Mouse (Mus musculus): ENCODE results near the gene Klk1b27.
"Not testable (repeated sequence)": the region's sequence is repeated elsewhere in the genome, so short reads cannot be mapped to it uniquely, and the experiment has no call there.

Klk1b27 gene

GRCm38 (mm10) chr7:44051990-44052389, at the start of gene Klk1b27:
TSS of gene Klk1b27 (plus strand) at chr7:44052290.
- H3K27me3 ChIP-seq (ENCODE audit: insufficient read depth, low read length); H3K9me3 ChIP-seq (ENCODE audit: low read length); H3K36me3 ChIP-seq (ENCODE audit: insufficient read depth, low read length); H3K4me1 ChIP-seq (replicated peaks; ENCODE audit: low read depth, low read length); H3K4me3 ChIP-seq (replicated peaks; ENCODE audit: low read length): not testable (repeated sequence)

- TF ChIP-seq POU5F1 (IDR thresholded peaks at IDR 0.05; ENCODE audit: borderline replicate concordance, low read length): no peak
- no peak for TF ChIP-seq CTCF (conservative IDR thresholded peaks at IDR 0.05; ENCODE audit: low read length)
- no peak for TF ChIP-seq NANOG (IDR thresholded peaks at IDR 0.05; ENCODE audit: borderline replicate concordance, low read length)
Measured at GRCm38 (mm10) chr7:44004847-44005246, 47.2 kb upstream of the Klk1b27 start.

GRCm38 (mm10) chr7:44011868-44012267, 40.2 kb upstream of the Klk1b27 start, which contains the start of gene Klk1b26:
TSS of gene Klk1b26 (plus strand) at chr7:44012168.
- H3K4me3 ChIP-seq (replicated peaks; ENCODE audit: low read length); H3K36me3 ChIP-seq (ENCODE audit: insufficient read depth, low read length); H3K9me3 ChIP-seq (ENCODE audit: low read length): not testable (repeated sequence)

More at GRCm38 (mm10) chr7:44004847-44005246, 47.2 kb upstream of the Klk1b27 start:
- Histone ChIP-seq H3K4me3 (replicated peaks; ENCODE audit: low read length) (no peak overlapping the region), H3K4me1 (replicated peaks; ENCODE audit: low read depth, low read length) (no peaks in the 10 kb centered on the region), H3K9me3 (ENCODE audit: low read length) (no peaks in the 10 kb centered on the region), H3K36me3 (ENCODE audit: insufficient read depth, low read length) (no peaks in the 10 kb centered on the region), H3K27me3 (ENCODE audit: insufficient read depth, low read length) (no peaks in the 10 kb centered on the region)

DNA sequence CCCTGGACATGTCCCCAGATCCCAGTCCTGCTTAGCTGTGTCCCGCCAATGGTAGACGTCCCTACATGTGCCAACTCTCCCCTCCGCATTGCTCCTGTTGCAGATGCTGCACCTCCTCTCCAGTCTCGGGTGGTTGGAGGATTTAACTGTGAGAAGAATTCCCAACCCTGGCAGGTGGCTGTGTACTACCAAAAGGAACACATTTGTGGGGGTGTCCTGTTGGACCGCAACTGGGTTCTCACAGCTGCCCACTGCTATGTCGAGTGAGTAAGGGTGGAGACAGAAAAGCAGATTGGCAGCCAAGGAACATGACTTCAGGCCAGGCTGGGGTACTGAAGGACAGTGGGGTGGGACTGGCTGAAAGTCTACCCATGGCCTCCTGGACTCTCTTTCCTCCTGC, 37.4 kb upstream of the Klk1b27 start:
- H3K36me3 ChIP-seq (ENCODE audit: insufficient read depth, low read length); H3K27me3 ChIP-seq (ENCODE audit: insufficient read depth, low read length); H3K9me3 ChIP-seq (ENCODE audit: low read length); H3K4me3 ChIP-seq (replicated peaks; ENCODE audit: low read length); H3K4me1 ChIP-seq (replicated peaks; ENCODE audit: low read depth, low read length): not testable (repeated sequence)

More at GRCm38 (mm10) chr7:44011868-44012267, 40.2 kb upstream of the Klk1b27 start, which contains the start of gene Klk1b26:
- H3K27me3 ChIP-seq (ENCODE audit: insufficient read depth, low read length); H3K4me1 ChIP-seq (replicated peaks; ENCODE audit: low read depth, low read length): not testable (repeated sequence)

- Histone ChIP-seq H3K4me3 (replicated peaks; ENCODE audit: low read length) (no peak overlapping the region), H3K36me3 (ENCODE audit: insufficient read depth, low read length) (no peaks in the 10 kb centered on the region), H3K9me3 (ENCODE audit: low read length) (no peaks in the 10 kb centered on the region), H3K4me1 (replicated peaks; ENCODE audit: low read depth, low read length) (no peaks in the 10 kb centered on the region), H3K27me3 (ENCODE audit: insufficient read depth, low read length) (no peaks in the 10 kb centered on the region)
- TF ChIP-seq POU5F1 (IDR thresholded peaks at IDR 0.05; ENCODE audit: borderline replicate concordance, low read length): no peak
- no peak for TF ChIP-seq NANOG (IDR thresholded peaks at IDR 0.05; ENCODE audit: borderline replicate concordance, low read length)
- no peak for TF ChIP-seq CTCF (conservative IDR thresholded peaks at IDR 0.05; ENCODE audit: low read length)
Measured at GRCm38 (mm10) chr7:44015071-44015470, 37.0 kb upstream of the Klk1b27 start.

DNA sequence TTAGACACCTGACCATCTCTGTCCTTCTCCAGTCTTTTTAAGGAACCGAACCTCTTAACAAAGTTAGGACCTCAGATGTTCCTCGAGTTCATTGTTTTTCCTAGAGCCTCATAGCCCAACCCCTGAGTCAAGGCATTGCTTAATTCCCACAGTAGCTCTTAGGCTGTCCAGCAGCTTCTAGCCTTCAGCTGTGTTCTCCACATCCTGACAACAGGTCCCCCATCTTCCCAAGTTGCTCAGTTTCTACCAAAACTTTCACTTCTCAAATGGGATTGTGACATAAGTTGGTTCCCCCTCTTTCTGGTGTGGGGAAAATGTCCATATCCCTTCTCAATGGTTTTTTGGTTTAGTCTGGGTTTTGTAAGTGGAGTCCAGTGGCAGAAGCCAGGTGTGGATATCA, 20.0 kb downstream of the Klk1b27 start:
- Histone ChIP-seq H3K9me3 (ENCODE audit: low read length) (peaks cover 16% of the 10 kb centered on the region), H3K36me3 (ENCODE audit: insufficient read depth, low read length) (no peaks in the 10 kb centered on the region), H3K4me3 (replicated peaks; ENCODE audit: low read length) (no peak overlapping the region), H3K27me3 (ENCODE audit: insufficient read depth, low read length) (no peaks in the 10 kb centered on the region), H3K4me1 (replicated peaks; ENCODE audit: low read depth, low read length) (no peaks in the 10 kb centered on the region)
- TF ChIP-seq NANOG (IDR thresholded peaks at IDR 0.05; ENCODE audit: borderline replicate concordance, low read length) (no peak), POU5F1 (IDR thresholded peaks at IDR 0.05; ENCODE audit: borderline replicate concordance, low read length) (no peak), CTCF (conservative IDR thresholded peaks at IDR 0.05; ENCODE audit: low read length) (no peak)

GRCm38 (mm10) chr7:44077703-44078102, 25.6 kb downstream of the Klk1b27 start:
- TF ChIP-seq POU5F1 (IDR thresholded peaks at IDR 0.05; ENCODE audit: borderline replicate concordance, low read length): no peak
- TF ChIP-seq NANOG (IDR thresholded peaks at IDR 0.05; ENCODE audit: borderline replicate concordance, low read length): no peak
- no peak for TF ChIP-seq CTCF (conservative IDR thresholded peaks at IDR 0.05; ENCODE audit: low read length)
- no peaks in the 10 kb centered on the region for H3K36me3 ChIP-seq (ENCODE audit: insufficient read depth, low read length)
- H3K4me1 ChIP-seq (replicated peaks; ENCODE audit: low read depth, low read length): no peaks in the 10 kb centered on the region
- peaks cover 38% of the 10 kb centered on the region for H3K9me3 ChIP-seq (ENCODE audit: low read length)
- no peaks in the 10 kb centered on the region for H3K27me3 ChIP-seq (ENCODE audit: insufficient read depth, low read length)
- no peak overlapping the region for H3K4me3 ChIP-seq (replicated peaks; ENCODE audit: low read length)

GRCm38 (mm10) chr7:44096111-44096510, 44.0 kb downstream of the Klk1b27 start:
- H3K4me3 ChIP-seq (replicated peaks; ENCODE audit: low read length): no peak overlapping the region
- no peaks in the 10 kb centered on the region for H3K36me3 ChIP-seq (ENCODE audit: insufficient read depth, low read length)
- no peaks in the 10 kb centered on the region for H3K27me3 ChIP-seq (ENCODE audit: insufficient read depth, low read length)
- no peaks in the 10 kb centered on the region for H3K4me1 ChIP-seq (replicated peaks; ENCODE audit: low read depth, low read length)
- no peaks in the 10 kb centered on the region for H3K9me3 ChIP-seq (ENCODE audit: low read length)
- TF ChIP-seq CTCF (conservative IDR thresholded peaks at IDR 0.05; ENCODE audit: low read length): no peak
- no peak for TF ChIP-seq POU5F1 (IDR thresholded peaks at IDR 0.05; ENCODE audit: borderline replicate concordance, low read length)
- no peak for TF ChIP-seq NANOG (IDR thresholded peaks at IDR 0.05; ENCODE audit: borderline replicate concordance, low read length)

- not testable (repeated sequence) for H3K4me1 ChIP-seq (replicated peaks; ENCODE audit: low read depth, low read length); H3K4me3 ChIP-seq (replicated peaks; ENCODE audit: low read length); H3K9me3 ChIP-seq (ENCODE audit: low read length); H3K36me3 ChIP-seq (ENCODE audit: insufficient read depth, low read length); H3K27me3 ChIP-seq (ENCODE audit: insufficient read depth, low read length)
Measured at GRCm38 (mm10) chr7:44102028-44102427, 49.9 kb downstream of the Klk1b27 start, which contains the start of gene Klk1b21. TSS of gene Klk1b21 (plus strand) at chr7:44102328.

Data from E14TG2a.4 (cell line).